Mouse (Mus musculus) spleen, adult 2 months (tissue): Measurements from ENCODE around the gene Speer4f1. TPM values are rescaled to one million over a fixed set of nuclear protein-coding genes. Genes with fewer than 3 reads are reported as not detected.
"Not testable (repeated sequence)": the region's sequence is repeated elsewhere in the genome, so short reads cannot be mapped to it uniquely, and the experiment has no call there.

Source experiments
- DNase-seq, 2 experiments: peaks; one replicate each; pipeline versions ENCODE4 v3.0.0 to v3.0.0-alpha.2; 2012 to 2021; ENCODE audit warnings: low spot score in 2 of 2, low read depth in 1 of 2
- H3K27ac ChIP-seq: fragments of 200-500 bp; 2 replicates; pipeline ENCODE4 v1.5.1; 2012; ENCODE audit warnings: low read length, inconsistent platforms; ENCODE audit not compliant: insufficient read depth
- H3K27me3 ChIP-seq: fragments of 200-500 bp; 2 replicates; pipeline ENCODE4 v1.6.1; 2012; ENCODE audit warnings: mild to moderate bottlenecking, moderate library complexity, low read length, inconsistent platforms; ENCODE audit not compliant: control insufficient read depth, insufficient read depth
- H3K36me3 ChIP-seq: fragments of 200-500 bp; 2 replicates; pipeline ENCODE4 v1.6.1; 2012; ENCODE audit warnings: mild to moderate bottlenecking, low read length, inconsistent platforms; ENCODE audit not compliant: control insufficient read depth, insufficient read depth
- H3K4me1 ChIP-seq: fragments of 200-500 bp; 2 replicates; pipeline ENCODE4 v1.6.1; 2011; ENCODE audit warnings: inconsistent platforms; ENCODE audit not compliant: control insufficient read depth, insufficient read depth, insufficient read length
- H3K4me3 ChIP-seq: fragments of 200-500 bp; 2 replicates; pipeline ENCODE4 v1.5.1; 2011; ENCODE audit warnings: mild to moderate bottlenecking, inconsistent platforms; ENCODE audit not compliant: insufficient read depth, insufficient read length; ENCODE audit errors: extremely low read depth
- CTCF ChIP-seq: fragments of 200-500 bp; IDR thresholded peaks from 2 replicates; pipeline ENCODE4 v1.5.1; 2011; ENCODE audit warnings: mild to moderate bottlenecking, inconsistent platforms; ENCODE audit not compliant: insufficient read depth, insufficient read length, insufficient replicate concordance; ENCODE audit errors: extremely low read depth
- POLR2A ChIP-seq: fragments of 200-500 bp; IDR thresholded peaks from 2 replicates; pipeline ENCODE4 v1.6.1; 2011; ENCODE audit warnings: low read depth, low read length, inconsistent platforms
- WGBS: fragments of 180-500 bp; shearing (Covaris S2); methylation state at CpG from one replicate; pipeline ENCODE4 v1.1.7; 2018; 5-methylcytosine and 5-hydroxymethylcytosine counted together
- polyA plus RNA-seq: library from polyadenylated mRNA; depleted of rRNA; stranded (reverse); fragments of >200 nt; gene quantifications from 2 replicates; pipeline ENCODE4 v1.2.3, GENCODE M21; 2012; rRNA removed

Gene Speer4f1
- not detected in 2 replicates for polyA plus RNA-seq

DNA sequence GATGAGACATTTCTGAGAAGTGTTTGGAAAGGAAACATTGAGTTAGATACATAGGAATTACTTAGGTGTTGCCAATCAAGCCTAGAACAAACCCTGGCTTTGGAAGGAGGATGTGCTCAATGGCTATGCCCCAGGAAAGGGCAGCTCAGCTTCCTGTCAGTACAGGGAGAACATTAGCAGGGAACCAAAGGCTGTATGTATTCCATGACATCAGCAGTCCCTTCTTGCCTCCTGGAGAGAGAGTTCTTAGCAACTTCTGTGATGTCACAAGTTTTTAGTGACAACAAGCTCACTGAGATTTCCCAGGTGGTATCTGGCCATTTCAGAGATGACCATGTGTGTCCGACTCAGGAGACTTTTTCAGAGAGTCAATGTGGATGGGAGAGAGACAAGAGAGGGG lies at the start of gene Speer4f1:
TSS of gene Speer4f1 (plus strand) at position 301 of the 400 bp plus-strand sequence.
- not testable (repeated sequence) for H3K27me3 ChIP-seq, H3K4me3 ChIP-seq, DNase-seq, H3K36me3 ChIP-seq, H3K4me1 ChIP-seq, H3K27ac ChIP-seq
- 88% methylated on average over 1 of the region's 1 CpGs for WGBS

DNA sequence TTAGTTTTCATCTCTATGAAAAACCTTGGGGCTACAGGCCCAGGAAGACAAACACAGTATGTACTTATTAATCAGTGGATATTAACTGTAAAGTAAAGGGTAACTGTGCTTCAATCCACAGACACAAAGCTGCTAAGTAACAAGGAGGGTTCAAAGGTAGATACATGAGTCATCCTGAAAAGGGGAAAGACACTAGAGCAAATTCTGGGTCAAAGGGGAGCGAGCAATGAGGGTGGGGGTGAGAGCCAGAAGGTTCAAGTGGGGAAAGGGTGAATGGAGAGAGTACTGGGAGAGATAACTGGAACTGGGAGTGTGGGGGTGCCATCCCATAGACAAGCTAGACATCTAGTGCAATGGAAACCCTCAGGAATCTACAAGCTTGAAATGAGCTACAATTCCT lies 49.0 kb upstream of the Speer4f1 start:
- Histone ChIP-seq H3K27me3 (no peaks in the 10 kb centered on the region), H3K36me3 (no peaks in the 10 kb centered on the region), H3K27ac (no peak overlapping the region), H3K4me1 (no peaks in the 10 kb centered on the region), H3K4me3 (no peak overlapping the region)
- DNase-seq = no peak
- TF ChIP-seq CTCF = no peak
- TF ChIP-seq POLR2A = no peak
- 86% methylated on average over 1 of the region's 1 CpGs for WGBS

DNA sequence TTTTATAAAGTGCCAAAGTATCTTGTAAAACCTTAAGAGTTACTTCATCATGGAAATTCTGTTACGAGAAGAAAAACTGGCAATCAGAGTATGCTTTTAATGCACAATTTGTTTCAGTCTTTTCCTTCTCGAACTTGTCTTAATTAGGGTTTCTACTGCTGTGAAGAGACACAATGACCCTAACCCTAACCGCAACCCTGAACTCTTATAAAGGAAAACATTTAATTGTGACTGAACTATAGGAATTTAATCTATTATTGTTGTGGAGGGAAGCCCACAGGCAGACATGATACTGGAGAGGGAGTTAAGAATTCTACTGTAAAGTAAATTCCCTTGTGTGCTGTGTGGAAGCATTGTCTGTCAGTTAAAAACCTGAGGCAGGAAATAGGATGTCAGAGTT lies 41.2 kb upstream of the Speer4f1 start:
- H3K36me3 ChIP-seq = no peaks in the 10 kb centered on the region
- TF ChIP-seq POLR2A = no peak
- 90% methylated on average over 3 of the region's 3 CpGs for WGBS

DNA sequence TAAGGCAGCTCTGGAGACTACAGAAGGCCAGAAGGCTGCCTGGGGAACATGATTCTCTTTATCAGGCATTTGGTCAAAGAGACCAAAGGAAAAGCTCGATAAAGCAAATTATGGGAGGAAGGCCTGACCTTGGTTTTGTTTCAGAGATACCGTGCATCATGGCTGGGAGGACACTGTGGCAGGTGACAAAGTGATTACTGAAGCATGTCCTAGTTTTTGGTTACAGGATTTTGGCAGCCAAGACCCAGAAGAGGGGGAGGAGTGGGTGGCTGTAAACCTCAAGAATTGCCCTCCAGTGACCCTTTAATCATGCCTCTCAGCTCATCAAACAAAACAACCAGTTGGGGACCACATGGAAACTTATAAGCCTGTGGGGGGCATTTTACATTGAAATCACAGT lies 39.7 kb upstream of the Speer4f1 start:
- DNase-seq = no peak
- Histone ChIP-seq H3K4me1 (no peaks in the 10 kb centered on the region), H3K27ac (no peak overlapping the region), H3K4me3 (no peak overlapping the region), H3K36me3 (no peaks in the 10 kb centered on the region), H3K27me3 (no peaks in the 10 kb centered on the region)
- no peak for TF ChIP-seq POLR2A
- TF ChIP-seq CTCF = no peak
- WGBS = 54% methylated on average over 2 of the region's 2 CpGs

More for the DNA sequence above, 41.2 kb upstream of the Speer4f1 start:
- no peak overlapping the region for H3K4me3 ChIP-seq
- H3K27ac ChIP-seq = no peak overlapping the region
- no peak for DNase-seq
- no peaks in the 10 kb centered on the region for H3K27me3 ChIP-seq
- H3K4me1 ChIP-seq = no peaks in the 10 kb centered on the region

DNA sequence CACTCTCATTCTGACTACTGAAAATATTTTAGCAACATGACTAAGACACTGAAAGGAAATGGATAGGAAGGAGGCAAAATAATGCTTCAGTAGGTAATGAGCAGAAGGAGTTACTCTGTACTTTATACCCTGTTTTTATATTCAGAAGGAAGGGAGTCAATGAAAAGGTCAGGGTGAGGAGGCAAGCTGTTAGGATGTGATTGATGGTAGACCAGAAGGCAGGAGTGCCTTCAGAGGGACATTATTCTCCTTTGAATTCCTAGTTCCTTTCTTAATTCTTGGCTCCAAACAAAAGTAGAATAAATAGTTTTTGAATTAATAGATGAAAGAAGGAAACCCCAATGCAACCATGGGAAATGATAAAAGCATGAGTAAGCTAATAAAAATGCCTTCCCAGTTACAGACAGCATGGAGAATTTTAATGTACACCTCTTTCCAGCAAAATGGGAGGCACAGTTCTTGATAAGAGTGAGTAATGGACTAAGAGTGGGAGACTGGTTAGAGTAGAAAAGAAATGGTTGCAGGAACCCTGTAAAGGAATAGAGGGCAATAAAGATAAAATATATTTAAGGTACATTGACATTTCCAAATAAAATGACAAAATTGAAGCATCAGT lies 36.3 kb upstream of the Speer4f1 start:
- TF ChIP-seq POLR2A = no peak
- TF ChIP-seq CTCF = no peak
- DNase-seq = no peak
- Histone ChIP-seq H3K4me3 (no peak overlapping the region), H3K27ac (no peak overlapping the region), H3K4me1 (no peaks in the 10 kb centered on the region), H3K36me3 (no peaks in the 10 kb centered on the region), H3K27me3 (no peaks in the 10 kb centered on the region)

DNA sequence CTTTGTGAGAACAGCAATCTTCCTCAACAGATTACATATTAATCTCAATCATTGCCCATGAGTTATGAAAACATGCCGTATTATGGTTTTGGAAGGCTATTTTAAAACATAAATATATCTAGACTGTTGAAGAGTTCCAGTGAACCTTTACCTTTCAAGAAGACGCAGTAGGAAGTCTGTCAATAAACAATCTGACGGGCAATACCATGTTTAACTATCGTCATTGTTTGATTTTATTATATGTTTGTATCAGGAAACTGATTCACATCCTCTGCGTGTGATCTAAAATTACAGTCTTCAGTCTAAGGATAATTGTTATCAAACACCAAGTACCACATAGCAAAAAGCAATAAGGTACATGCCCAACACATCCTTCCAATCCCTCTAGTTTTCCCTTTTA lies 21.8 kb upstream of the Speer4f1 start:
- DNase-seq = no peak
- Histone ChIP-seq H3K4me1 (no peaks in the 10 kb centered on the region), H3K27me3 (no peaks in the 10 kb centered on the region), H3K4me3 (no peak overlapping the region), H3K27ac (no peak overlapping the region), H3K36me3 (no peaks in the 10 kb centered on the region)
- TF ChIP-seq POLR2A = no peak
- no peak for TF ChIP-seq CTCF
- WGBS = 89% methylated on average over 5 of the region's 5 CpGs

DNA sequence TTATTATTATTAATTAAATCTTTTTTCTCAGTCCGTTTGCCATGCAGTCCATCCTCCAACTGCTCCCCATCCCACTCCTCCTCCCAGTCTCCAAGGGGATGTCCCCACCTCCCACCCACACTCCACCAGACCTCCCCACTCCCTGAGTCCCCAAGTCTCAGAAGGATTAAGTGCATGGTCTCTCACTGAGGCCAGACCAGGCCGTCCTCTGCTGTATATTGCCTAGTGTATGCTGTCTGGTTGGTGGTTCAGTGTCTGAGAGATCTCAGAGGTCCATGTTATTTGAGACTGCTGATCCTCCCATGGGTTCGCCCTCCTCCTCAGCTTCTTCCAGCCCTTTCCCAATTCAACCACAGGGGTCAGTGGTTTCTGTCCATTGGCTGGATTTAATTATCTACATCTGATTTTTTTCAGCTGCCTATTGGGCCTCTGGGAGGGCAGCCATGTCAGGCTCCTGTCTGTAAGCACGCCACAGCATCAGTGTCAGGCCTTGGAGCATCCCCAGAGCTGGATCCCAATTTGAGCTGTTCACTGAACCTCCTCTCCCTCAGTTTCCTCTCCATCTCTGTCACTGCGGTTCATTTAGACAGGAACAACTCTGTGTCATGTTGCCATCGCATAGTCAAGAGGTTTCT lies 20.8 kb upstream of the Speer4f1 start:
- 84% methylated on average over 6 of the region's 6 CpGs for WGBS
- no peak for DNase-seq
- H3K27ac ChIP-seq = no peak overlapping the region
- H3K36me3 ChIP-seq = no peaks in the 10 kb centered on the region
- no peak overlapping the region for H3K4me3 ChIP-seq
- H3K4me1 ChIP-seq = no peaks in the 10 kb centered on the region
- no peak for TF ChIP-seq CTCF
- no peak for TF ChIP-seq POLR2A
- no peaks in the 10 kb centered on the region for H3K27me3 ChIP-seq
